Mouse (Mus musculus): ENCODE measurements around the gene Hyou1. TPM values are rescaled to one million over a fixed set of nuclear protein-coding genes. Genes with fewer than 3 reads are reported as not detected.
"Not testable (repeated sequence)": the region's sequence is repeated elsewhere in the genome, so short reads cannot be mapped to it uniquely, and the experiment has no call there.

Hyou1 gene
- polyA plus RNA-seq, 1 experiment from 2014 or later: 35.7 TPM

GRCm38 (mm10) chr9:44410647-44411336, 31.5 kb downstream of the Hyou1 start:
- Histone ChIP-seq H3K36me3 (peaks cover 59% of the 10 kb centered on the region), H3K9me3 (no peaks in the 10 kb centered on the region), H3K27me3 (no peaks in the 10 kb centered on the region), H3K4me1 (peaks cover 18% of the 10 kb centered on the region), H3K9ac (no peak overlapping the region), H3K4me3 (no peak overlapping the region), H3K4me2 (no peak overlapping the region), H3K27ac (no peak overlapping the region)
- no peak for ATAC-seq (ENCODE audit: borderline replicate concordance, extremely low read depth, low FRiP score, low TSS enrichment)
- 67% methylated on average over 2 of the region's 2 CpGs for WGBS

GRCm38 (mm10) chr9:44411601-44412130, 32.4 kb downstream of the Hyou1 start:
- no peak overlapping the region for H3K27ac ChIP-seq
- no peak for ATAC-seq (ENCODE audit: borderline replicate concordance, extremely low read depth, low FRiP score, low TSS enrichment)

GRCm38 (mm10) chr9:44412306-44412705, 33.0 kb downstream of the Hyou1 start:
- Histone ChIP-seq H3K9me3 (no peaks in the 10 kb centered on the region), H3K27ac (no peak overlapping the region), H3K36me3 (peaks cover 59% of the 10 kb centered on the region), H3K4me1 (peaks cover 17% of the 10 kb centered on the region), H3K27me3 (no peaks in the 10 kb centered on the region), H3K4me2 (no peak overlapping the region), H3K9ac (no peak overlapping the region), H3K4me3 (no peak overlapping the region)
- 72% methylated on average over 4 of the region's 4 CpGs for WGBS
- no peak for ATAC-seq (ENCODE audit: borderline replicate concordance, extremely low read depth, low FRiP score, low TSS enrichment)

More at GRCm38 (mm10) chr9:44411601-44412130, 32.4 kb downstream of the Hyou1 start:
- Histone ChIP-seq H3K4me3 (no peak overlapping the region), H3K27me3 (no peaks in the 10 kb centered on the region), H3K4me1 (peaks cover 13% of the 10 kb centered on the region), H3K9ac (no peak overlapping the region), H3K4me2 (no peak overlapping the region), H3K9me3 (no peaks in the 10 kb centered on the region), H3K36me3 (peaks cover 59% of the 10 kb centered on the region)
- WGBS: 73% methylated on average over 1 of the region's 1 CpGs

GRCm38 (mm10) chr9:44412781-44413180, 33.5 kb downstream of the Hyou1 start:
- H3K27me3 ChIP-seq: no peaks in the 10 kb centered on the region
- H3K27ac ChIP-seq: no peak overlapping the region
- ATAC-seq (ENCODE audit: borderline replicate concordance, extremely low read depth, low FRiP score, low TSS enrichment): no peak
- peaks cover 20% of the 10 kb centered on the region for H3K4me1 ChIP-seq
- H3K4me2 ChIP-seq: no peak overlapping the region
- no peaks in the 10 kb centered on the region for H3K9me3 ChIP-seq
- no peak overlapping the region for H3K9ac ChIP-seq
- H3K36me3 ChIP-seq: peaks cover 59% of the 10 kb centered on the region
- 55% methylated on average over 2 of the region's 2 CpGs for WGBS
- H3K4me3 ChIP-seq: no peak overlapping the region

- Histone ChIP-seq H3K9ac (peak overlapping the region; percentile 74), H3K27ac (peak overlapping the region; percentile 60), H3K4me3 (peak overlapping the region; percentile 88), H3K36me3 (peaks cover 23% of the 10 kb centered on the region), H3K4me1 (peaks cover 11% of the 10 kb centered on the region), H3K4me2 (peak overlapping the region; percentile 81), H3K27me3 (no peaks in the 10 kb centered on the region), H3K9me3 (no peaks in the 10 kb centered on the region)
- WGBS: 7% methylated on average over 26 of the region's 26 CpGs
- ATAC-seq (ENCODE audit: borderline replicate concordance, extremely low read depth, low FRiP score, low TSS enrichment): peak; percentile 73
Measured at GRCm38 (mm10) chr9:44417156-44417891, 38.0 kb downstream of the Hyou1 start.

GRCm38 (mm10) chr9:44417892-44418363, 38.6 kb downstream of the Hyou1 start:
- peak overlapping the region; percentile 81 for H3K4me2 ChIP-seq
- peak; percentile 96 for ATAC-seq (ENCODE audit: borderline replicate concordance, extremely low read depth, low FRiP score, low TSS enrichment)
- under 1% methylated on average over 38 of the region's 38 CpGs for WGBS

GRCm38 (mm10) chr9:44418519-44419385, 39.5 kb downstream of the Hyou1 start, which contains the start of gene Ccdc84:
TSS of gene Ccdc84 (minus strand) at chr9:44418569.
- Histone ChIP-seq H3K9ac (peak within 1 kb of the TSS; percentile 74), H3K36me3 (peaks cover 11% of the 10 kb centered on the region; the same call in 1 of the 2 replicates), H3K4me1 (peaks cover 11% of the 10 kb centered on the region), H3K4me3 (peak within 1 kb of the TSS; percentile 88), H3K4me2 (peak within 1 kb of the TSS; percentile 81), H3K27ac (peak within 1 kb of the TSS; percentile 65), H3K27me3 (no peaks in the 10 kb centered on the region), H3K9me3 (no peaks in the 10 kb centered on the region)
- ATAC-seq (ENCODE audit: borderline replicate concordance, extremely low read depth, low FRiP score, low TSS enrichment): no peak
- WGBS: 72% methylated on average over 14 of the region's 14 CpGs

More at GRCm38 (mm10) chr9:44417892-44418363, 38.6 kb downstream of the Hyou1 start:
- peak overlapping the region; percentile 88 for H3K4me3 ChIP-seq
- H3K9ac ChIP-seq: peak overlapping the region; percentile 74
- no peaks in the 10 kb centered on the region for H3K9me3 ChIP-seq
- peaks cover 16% of the 10 kb centered on the region; the same call in 1 of the 2 replicates for H3K36me3 ChIP-seq
- H3K27ac ChIP-seq: peak overlapping the region; percentile 65
- H3K4me1 ChIP-seq: peaks cover 11% of the 10 kb centered on the region
- no peaks in the 10 kb centered on the region for H3K27me3 ChIP-seq

- not testable (repeated sequence) for H3K9me3 ChIP-seq; H3K27me3 ChIP-seq; H3K9ac ChIP-seq; H3K36me3 ChIP-seq; H3K4me2 ChIP-seq; H3K27ac ChIP-seq; ATAC-seq (ENCODE audit: borderline replicate concordance, extremely low read depth, low FRiP score, low TSS enrichment); H3K4me3 ChIP-seq
- 90% methylated on average over 9 of the region's 9 CpGs for WGBS
- H3K4me1 ChIP-seq: peaks cover 11% of the 10 kb centered on the region
Measured at GRCm38 (mm10) chr9:44419730-44420129, 40.4 kb downstream of the Hyou1 start.

- 63% methylated on average over 5 of the region's 5 CpGs for WGBS
- no peaks in the 10 kb centered on the region for H3K27me3 ChIP-seq
- ATAC-seq (ENCODE audit: borderline replicate concordance, extremely low read depth, low FRiP score, low TSS enrichment): no peak
- H3K9ac ChIP-seq: no peak overlapping the region
- H3K27ac ChIP-seq: no peak overlapping the region
- H3K36me3 ChIP-seq: no peaks in the 10 kb centered on the region
- peaks cover 11% of the 10 kb centered on the region for H3K4me1 ChIP-seq
- no peak overlapping the region for H3K4me3 ChIP-seq
- H3K4me2 ChIP-seq: no peak overlapping the region
- no peaks in the 10 kb centered on the region for H3K9me3 ChIP-seq
Measured at GRCm38 (mm10) chr9:44420280-44420898, 41.1 kb downstream of the Hyou1 start.

- 81% methylated on average over 4 of the region's 4 CpGs for WGBS
- Histone ChIP-seq H3K9ac (no peak overlapping the region), H3K4me2 (no peak overlapping the region), H3K9me3 (no peaks in the 10 kb centered on the region), H3K4me3 (no peak overlapping the region), H3K27ac (no peak overlapping the region), H3K27me3 (no peaks in the 10 kb centered on the region), H3K36me3 (no peaks in the 10 kb centered on the region), H3K4me1 (0 out of 2 replicates have a peak, but pooled peaks cover under 1% of the 10 kb centered on the region)
- no peak for ATAC-seq (ENCODE audit: borderline replicate concordance, extremely low read depth, low FRiP score, low TSS enrichment)
Measured at GRCm38 (mm10) chr9:44423576-44423975, 44.3 kb downstream of the Hyou1 start.
